Mouse (Mus musculus) cerebellum, adult 9-11 months (tissue): Measurements from ENCODE around the gene Slc9a3r1.

Experiments
- DNase-seq: peaks from one replicate; pipeline ENCODE4 v3.0.0; 2022

The Slc9a3r1 gene

GRCm38 (mm10) chr11:115228430-115228829 is 65.3 kb downstream of the Slc9a3r1 start:
- no peak for DNase-seq

- DNase-seq, result no peak
Observed at GRCm38 (mm10) chr11:115229021-115229930, 66.1 kb downstream of the Slc9a3r1 start.
